Mouse (Mus musculus): ENCODE measurements around the gene Pcnx.
A peak's percentile ranks its signal among the peaks of the same experiment; 100 is the strongest.

The Pcnx gene

GRCm38 (mm10) chr12:81904456-81904855 lies 44.6 kb downstream of the Pcnx start:
- DNase-seq (ENCODE audit: low spot score): no peak

- DNase-seq (ENCODE audit: low spot score): no peak
Measured at GRCm38 (mm10) chr12:81905865-81906264, 46.0 kb downstream of the Pcnx start.

- DNase-seq (ENCODE audit: low spot score): no peak
Measured at GRCm38 (mm10) chr12:81907741-81908357, 48.0 kb downstream of the Pcnx start.

GRCm38 (mm10) chr12:81910439-81910838 lies 50.6 kb downstream of the Pcnx start:
- DNase-seq (ENCODE audit: low spot score): peak; percentile 22

GRCm38 (mm10) chr12:81915176-81915950 lies 55.5 kb downstream of the Pcnx start:
- peak; percentile 80 for DNase-seq (ENCODE audit: low spot score)

- no peak for DNase-seq (ENCODE audit: low spot score)
Measured at GRCm38 (mm10) chr12:81918346-81918745, 58.5 kb downstream of the Pcnx start.

- DNase-seq (ENCODE audit: low spot score): no peak
Measured at GRCm38 (mm10) chr12:81918886-81919285, 59.1 kb downstream of the Pcnx start.

GRCm38 (mm10) chr12:81920027-81920426 lies 60.2 kb downstream of the Pcnx start:
- no peak for DNase-seq (ENCODE audit: low spot score)

- DNase-seq (ENCODE audit: low spot score): no peak
Measured at GRCm38 (mm10) chr12:81920614-81921013, 60.8 kb downstream of the Pcnx start.

GRCm38 (mm10) chr12:81921785-81922184 lies 62.0 kb downstream of the Pcnx start:
- DNase-seq (ENCODE audit: low spot score): no peak

GRCm38 (mm10) chr12:81922838-81923237 lies 63.0 kb downstream of the Pcnx start:
- no peak for DNase-seq (ENCODE audit: low spot score)

GRCm38 (mm10) chr12:81927163-81927562 lies 67.3 kb downstream of the Pcnx start:
- no peak for DNase-seq (ENCODE audit: low spot score)

- DNase-seq (ENCODE audit: low spot score): peak; percentile 29
Measured at GRCm38 (mm10) chr12:81927643-81928381, 68.0 kb downstream of the Pcnx start.

- no peak for DNase-seq (ENCODE audit: low spot score)
Measured at GRCm38 (mm10) chr12:81928382-81928770, 68.6 kb downstream of the Pcnx start.

GRCm38 (mm10) chr12:81932015-81932414 lies 72.2 kb downstream of the Pcnx start:
- peak; percentile 21 for DNase-seq (ENCODE audit: low spot score)

GRCm38 (mm10) chr12:81933430-81933829 lies 73.6 kb downstream of the Pcnx start:
- DNase-seq (ENCODE audit: low spot score): peak; percentile 45

GRCm38 (mm10) chr12:81934510-81934909 lies 74.7 kb downstream of the Pcnx start:
- DNase-seq (ENCODE audit: low spot score): no peak

GRCm38 (mm10) chr12:81936066-81936465 lies 76.2 kb downstream of the Pcnx start:
- no peak for DNase-seq (ENCODE audit: low spot score)

GRCm38 (mm10) chr12:81941191-81941590 lies 81.4 kb downstream of the Pcnx start:
- no peak for DNase-seq (ENCODE audit: low spot score)

- DNase-seq (ENCODE audit: low spot score): no peak
Measured at GRCm38 (mm10) chr12:81943331-81944062, 83.7 kb downstream of the Pcnx start.

- DNase-seq (ENCODE audit: low spot score): no peak
Measured at GRCm38 (mm10) chr12:81949026-81949425, 89.2 kb downstream of the Pcnx start.

- no peak for DNase-seq (ENCODE audit: low spot score)
Measured at GRCm38 (mm10) chr12:81950016-81950415, 90.2 kb downstream of the Pcnx start.
